Mouse (Mus musculus) CH12.LX (cell line): ENCODE results near the gene Ift74. TPM values are rescaled to one million over a fixed set of nuclear protein-coding genes. Genes with fewer than 3 reads are reported as not detected.

ENCODE experiments used
- DNase-seq: peaks from one replicate; pipeline ENCODE4 v3.0.0-alpha.2; 2013; ENCODE audit errors: extremely low read depth
- H3K27ac ChIP-seq: 2 replicates; pipeline ENCODE4 v1.5.1; 2012; ENCODE audit warnings: low read depth, mild to moderate bottlenecking, control low read depth, moderate library complexity; ENCODE audit not compliant: insufficient read depth
- H3K27me3 ChIP-seq: replicated peaks from 2 replicates; pipeline ENCODE3; 2012; ENCODE audit warnings: inconsistent platforms
- H3K36me3 ChIP-seq, 2 experiments: replicated peaks in 1 of 2; 2 replicates each; pipeline versions ENCODE3 to v1.6.1; 2012; ENCODE audit warnings: inconsistent platforms in 1 of 2, low read length in 1 of 2, mild to moderate bottlenecking in 1 of 2, mixed read lengths in 1 of 2, moderate library complexity in 1 of 2; ENCODE audit not compliant: control insufficient read depth in 1 of 2, insufficient read depth in 1 of 2
- H3K4me1 ChIP-seq, 2 experiments: 2 replicates each; pipeline ENCODE4 v1.6.1; 2012; ENCODE audit warnings: inconsistent platforms in 1 of 2, moderate library complexity in 1 of 2; ENCODE audit not compliant: insufficient read depth in 2 of 2, control insufficient read depth in 1 of 2
- H3K4me2 ChIP-seq: 2 replicates; pipeline ENCODE4 v1.6.1; 2012; ENCODE audit warnings: low read depth, mild to moderate bottlenecking, control low read depth; ENCODE audit not compliant: poor library complexity, insufficient read depth, severe bottlenecking
- H3K4me3 ChIP-seq, 3 experiments: fragments of 150-350 bp in 1 of 3; sonication (generic) in 1 of 3; replicated peaks in 1 of 3; 2 replicates each; pipeline versions ENCODE3 to v1.5.1; 2011 to 2012; ENCODE audit warnings: low read depth in 2 of 3, low read length in 2 of 3, mild to moderate bottlenecking in 2 of 3, moderate library complexity in 2 of 3, control low read depth in 1 of 3, improper control_type of control experiment in 1 of 3, inconsistent platforms in 1 of 3, mixed read lengths in 1 of 3; ENCODE audit not compliant: poor library complexity in 1 of 3
- H3K79me2 ChIP-seq: replicated peaks from 2 replicates; pipeline ENCODE4 v1.6.1; 2012; ENCODE audit warnings: mild to moderate bottlenecking, moderate library complexity; ENCODE audit not compliant: control insufficient read depth, poor library complexity, insufficient read depth, severe bottlenecking; ENCODE audit errors: extremely low read depth
- H3K9ac ChIP-seq: 2 replicates; pipeline ENCODE4 v1.6.1; 2012; ENCODE audit warnings: low read depth, mild to moderate bottlenecking, control low read depth, moderate library complexity; ENCODE audit not compliant: insufficient read depth
- H3K9me3 ChIP-seq: replicated peaks from 2 replicates; pipeline ENCODE3; 2012; ENCODE audit warnings: low read length, inconsistent platforms, mixed read lengths
- BHLHE40 ChIP-seq: IDR thresholded peaks from 2 replicates; pipeline ENCODE4 v1.6.1; 2011; ENCODE audit warnings: mild to moderate bottlenecking, low read depth, low read length, improper control_type of control experiment
- CHD1 ChIP-seq: IDR thresholded peaks from 2 replicates; pipeline ENCODE4 v1.6.1; 2012; ENCODE audit warnings: low read depth, low read length, improper control_type of control experiment, inconsistent platforms
- CHD2 ChIP-seq: IDR thresholded peaks from 2 replicates; pipeline ENCODE4 v1.6.1; 2011; ENCODE audit warnings: low read length, improper control_type of control experiment
- E2F4 ChIP-seq: IDR thresholded peaks from 2 replicates; pipeline ENCODE4 v1.6.1; 2011; ENCODE audit warnings: low read depth, low read length, improper control_type of control experiment; ENCODE audit not compliant: insufficient replicate concordance
- ETS1 ChIP-seq: conservative IDR thresholded peaks from 2 replicates; pipeline ENCODE4 v1.6.1; 2012; ENCODE audit warnings: low read depth, mild to moderate bottlenecking, inconsistent platforms, low read length, improper control_type of control experiment, moderate library complexity
- GABPA ChIP-seq: IDR thresholded peaks from 2 replicates; pipeline ENCODE4 v1.6.1; 2012; ENCODE audit warnings: low read depth, low read length, improper control_type of control experiment, inconsistent platforms; ENCODE audit not compliant: insufficient replicate concordance
- IRF4 ChIP-seq: IDR thresholded peaks from 2 replicates; pipeline ENCODE4 v1.6.1; 2014; ENCODE audit warnings: low read depth, mild to moderate bottlenecking, inconsistent platforms, low read length, improper control_type of control experiment
- JUN ChIP-seq: IDR thresholded peaks from 2 replicates; pipeline ENCODE4 v1.6.1; 2011; ENCODE audit warnings: low read depth, mild to moderate bottlenecking, low read length, improper control_type of control experiment, moderate library complexity; ENCODE audit not compliant: insufficient read depth
- KAT2A ChIP-seq: IDR thresholded peaks from 2 replicates; pipeline ENCODE4 v1.6.1; 2012; ENCODE audit warnings: low read length, improper control_type of control experiment, inconsistent platforms; ENCODE audit not compliant: insufficient replicate concordance
- NELFE ChIP-seq: IDR thresholded peaks from 2 replicates; pipeline ENCODE4 v1.6.1; 2011; ENCODE audit warnings: low read depth, low read length, improper control_type of control experiment
- NRF1 ChIP-seq: IDR thresholded peaks from 2 replicates; pipeline ENCODE4 v1.6.1; 2014; ENCODE audit warnings: low read depth, mild to moderate bottlenecking, inconsistent platforms, low read length, improper control_type of control experiment, moderate library complexity
- PAX5 ChIP-seq: IDR thresholded peaks from 2 replicates; pipeline ENCODE4 v1.6.1; 2012; ENCODE audit warnings: low read length, inconsistent platforms, mixed read lengths
- POLR2A ChIP-seq: IDR thresholded peaks from 2 replicates; pipeline ENCODE4 v1.6.1; 2011; ENCODE audit warnings: low read depth, mild to moderate bottlenecking, improper control_type of control experiment, low read length
- RAD21 ChIP-seq: IDR thresholded peaks from 2 replicates; pipeline ENCODE4 v1.6.1; 2011; ENCODE audit warnings: low read depth, mild to moderate bottlenecking, low read length, improper control_type of control experiment, moderate library complexity
- RCOR1 ChIP-seq: conservative IDR thresholded peaks from 2 replicates; pipeline ENCODE4 v1.6.1; 2012; ENCODE audit warnings: low read depth, mild to moderate bottlenecking, inconsistent platforms, low read length, improper control_type of control experiment
- SIN3A ChIP-seq: IDR thresholded peaks from 2 replicates; pipeline ENCODE4 v1.6.1; 2012; ENCODE audit warnings: low read length, improper control_type of control experiment, inconsistent platforms
- SMC3 ChIP-seq: IDR thresholded peaks from 2 replicates; pipeline ENCODE4 v1.6.1; 2011; ENCODE audit warnings: low read depth, low read length, improper control_type of control experiment
- TBP ChIP-seq: conservative IDR thresholded peaks from 2 replicates; pipeline ENCODE4 v1.6.1; 2011; ENCODE audit warnings: low read depth, low read length, improper control_type of control experiment
- TCF12 ChIP-seq: IDR thresholded peaks from 2 replicates; pipeline ENCODE4 v1.6.1; 2014; ENCODE audit warnings: low read depth, mild to moderate bottlenecking, inconsistent platforms, low read length, improper control_type of control experiment
- UBTF ChIP-seq: IDR thresholded peaks from 2 replicates; pipeline ENCODE4 v1.6.1; 2012; ENCODE audit warnings: low read depth, mild to moderate bottlenecking, inconsistent platforms, low read length, improper control_type of control experiment, moderate library complexity
- ZC3H11A ChIP-seq: IDR thresholded peaks from 2 replicates; pipeline ENCODE4 v1.6.1; 2012; ENCODE audit warnings: low read depth, mild to moderate bottlenecking, inconsistent platforms, low read length, improper control_type of control experiment
- dilution Hi-C: fragments of 300-500 bp; cut with MboI; formaldehyde crosslinking; loops from 2 replicates; pipeline ENCODE4 v1.14.3; 2020; ENCODE audit warnings: low sequenced_read_pairs; ENCODE audit not compliant: extremely low pct_unique_long_range_greater_than_20kb, extremely low pct_ligation_motif_present
- in situ Hi-C: fragments of 300-500 bp; cut with MboI; formaldehyde crosslinking; loops from 3 replicates; pipeline ENCODE4 v1.14.3; 2019; ENCODE audit warnings: low sequenced_read_pairs, low pct_ligation_motif_present, low pct_unique_long_range_greater_than_20kb, mixed read lengths
- polyA plus RNA-seq: library from polyadenylated mRNA; unstranded; fragments of >175 nt; gene quantifications from 2 replicates; pipeline ENCODE4 v1.2.1, GENCODE M21; 2012; ENCODE audit warnings: low read depth; ENCODE audit not compliant: insufficient read length
- total RNA-seq, 2 experiments: library from RNA; depleted of rRNA; stranded (reverse); fragments of 300-350 nt in 1 of 2; fragments of >200 nt in 1 of 2; gene quantifications; 2 replicates each; pipeline ENCODE4 v1.2.3; 2012 to 2014

The Ift74 gene
- total and polyA plus RNA-seq, 3 experiments, result 5.9 to 15.0 (median 12.5) TPM

GRCm38 (mm10) chr4:94681181-94681580 lies 66.9 kb downstream of the Ift74 start:
- TF ChIP-seq ETS1, result no peak
- TF ChIP-seq NRF1, result no peak
- no peak for TF ChIP-seq E2F4
- no peak for TF ChIP-seq BHLHE40
- Histone ChIP-seq H3K36me3 (peaks cover 0 to 8% of the 10 kb centered on the region in 2 experiments), H3K27me3 (no peaks in the 10 kb centered on the region), H3K4me3 (no peak overlapping the region), H3K27ac (no peak overlapping the region), H3K79me2 (no peaks in the 10 kb centered on the region), H3K9ac (no peak overlapping the region), H3K4me2 (no peak overlapping the region), H3K4me1 (no peaks in the 10 kb centered on the region), H3K9me3 (no peaks in the 10 kb centered on the region)
- DNase-seq, result no peak
- in situ Hi-C loops (loop anchor here (25.0 kb wide), 1 partner anchor 231 kb away; no protein-coding TSS in a partner anchor), dilution Hi-C loops (no loop called here)

DNA sequence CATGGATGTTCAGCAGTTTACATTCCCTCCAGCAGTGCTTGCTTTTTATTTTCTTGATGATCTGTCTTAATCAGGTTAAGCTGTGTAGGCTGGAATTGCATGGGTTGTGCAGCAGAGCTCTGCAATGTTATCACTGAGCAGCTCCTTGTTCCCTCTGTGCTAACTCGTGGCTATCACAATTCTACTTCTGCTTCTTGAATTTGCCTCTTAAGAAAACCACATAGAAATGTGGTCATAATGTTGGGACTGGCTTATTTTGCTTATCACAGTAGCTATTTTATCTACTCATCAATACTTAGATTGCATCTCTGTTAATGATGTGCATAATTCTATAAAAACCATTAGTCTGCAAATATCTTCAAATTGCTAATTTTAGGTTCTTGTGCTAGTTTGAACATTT lies 67.7 kb downstream of the Ift74 start:
- Histone ChIP-seq H3K4me3 (no peak overlapping the region), H3K4me2 (no peak overlapping the region), H3K27me3 (no peaks in the 10 kb centered on the region), H3K27ac (no peak overlapping the region), H3K79me2 (no peaks in the 10 kb centered on the region), H3K4me1 (no peaks in the 10 kb centered on the region), H3K9ac (no peak overlapping the region), H3K36me3 (peaks cover 0 to 8% of the 10 kb centered on the region in 2 experiments), H3K9me3 (no peaks in the 10 kb centered on the region)
- dilution Hi-C loops, result no loop called here
- in situ Hi-C loops, result loop anchor here (25.0 kb wide), 1 partner anchor 230 kb away; no protein-coding TSS in a partner anchor
- DNase-seq, result no peak
- TF ChIP-seq SIN3A, result no peak
- no peak for TF ChIP-seq RCOR1
- TF ChIP-seq NELFE, result no peak
- TF ChIP-seq CHD2, result no peak
- no peak for TF ChIP-seq TBP
- no peak for TF ChIP-seq UBTF
- TF ChIP-seq GABPA, result no peak
- no peak for TF ChIP-seq ZC3H11A
- no peak for TF ChIP-seq POLR2A
- TF ChIP-seq KAT2A, result no peak
- TF ChIP-seq NRF1, result no peak
- TF ChIP-seq TCF12, result no peak
- no peak for TF ChIP-seq CHD1
- no peak for TF ChIP-seq SMC3
- TF ChIP-seq E2F4, result no peak
- no peak for TF ChIP-seq IRF4
- no peak for TF ChIP-seq JUN
- TF ChIP-seq RAD21, result no peak
- TF ChIP-seq PAX5, result no peak
